Mouse (Mus musculus) cerebellum, adult 2 months (tissue): ENCODE results near the gene Hdac9.

ENCODE experiments used
- CTCF ChIP-seq: fragments of 200-500 bp; IDR thresholded peaks from 2 replicates; pipeline ENCODE4 v1.5.1; 2011; ENCODE audit warnings: low read depth, mild to moderate bottlenecking, control low read depth, low read length, moderate library complexity, borderline replicate concordance; ENCODE audit not compliant: insufficient read depth
- POLR2A ChIP-seq: fragments of 200-500 bp; IDR thresholded peaks from 2 replicates; pipeline ENCODE4 v1.6.1; 2011; ENCODE audit warnings: low read length, control low read depth, borderline replicate concordance; ENCODE audit not compliant: insufficient read depth

- TF ChIP-seq POLR2A (no peak), CTCF (no peak)
Observed at GRCm38 (mm10) chr12:34076981-34077380, 839.9 kb downstream of the Hdac9 start.
